Mouse (Mus musculus) embryonic facial prominence, embryonic 12.5 days (tissue): Measurements from ENCODE around the gene Cyp2d9. TPM values are rescaled to one million over a fixed set of nuclear protein-coding genes. Genes with fewer than 3 reads are reported as not detected.
"Not testable (repeated sequence)": the region's sequence is repeated elsewhere in the genome, so short reads cannot be mapped to it uniquely, and the experiment has no call there.

Experiments
- ATAC-seq: fragments of 200-750 bp; cut with Nextera tagmentation; 2 replicates; pipeline ENCODE4 v1.8.0; 2017; ENCODE audit not compliant: insufficient number of reproducible peaks, insufficient read depth, low FRiP score, low TSS enrichment
- H3K27ac ChIP-seq: fragments of 300-500 bp; sonication (generic); 2 replicates; pipeline ENCODE4 v1.5.1; 2016; ENCODE audit warnings: mild to moderate bottlenecking
- H3K27me3 ChIP-seq: fragments of 300-500 bp; sonication (generic); 2 replicates; pipeline ENCODE4 v1.6.1; 2016; ENCODE audit warnings: mild to moderate bottlenecking, moderate library complexity
- H3K36me3 ChIP-seq: fragments of 300-500 bp; sonication (generic); 2 replicates; pipeline ENCODE4 v1.6.1; 2016; ENCODE audit warnings: mild to moderate bottlenecking
- H3K4me1 ChIP-seq: fragments of 300-500 bp; sonication (generic); 2 replicates; pipeline ENCODE4 v1.6.1; 2016
- H3K4me2 ChIP-seq: fragments of 300-500 bp; sonication (generic); replicated peaks from 2 replicates; pipeline ENCODE4 v1.6.1; 2016; ENCODE audit warnings: mild to moderate bottlenecking, moderate library complexity
- H3K4me3 ChIP-seq: fragments of 300-500 bp; sonication (generic); 2 replicates; pipeline ENCODE4 v1.5.1; 2016; ENCODE audit warnings: mild to moderate bottlenecking
- H3K9ac ChIP-seq: fragments of 300-500 bp; sonication (generic); 2 replicates; pipeline ENCODE4 v1.6.1; 2016; ENCODE audit warnings: mild to moderate bottlenecking, moderate library complexity
- H3K9me3 ChIP-seq: fragments of 300-500 bp; sonication (generic); 2 replicates; pipeline ENCODE4 v1.6.1; 2016; ENCODE audit warnings: mild to moderate bottlenecking, moderate library complexity
- WGBS: fragments of 180-500 bp; shearing (Covaris S2); methylation state at CpG from one replicate; pipeline ENCODE4 v1.1.7; 2016; 5-methylcytosine and 5-hydroxymethylcytosine counted together
- microRNA-seq: library from miRNA; unstranded; fragments of <30 nt; microRNA quantifications from one replicate; pipeline ENCODE4, GENCODE M21; 2017
- polyA plus RNA-seq: library from polyadenylated mRNA; unstranded; fragments of >200 nt; fragmentation: Nextera tagmentation; extraction: Ambion mirVana; gene quantifications from 2 replicates; pipeline ENCODE4 v1.2.1, GENCODE M21; 2016

The Cyp2d9 gene
- polyA plus RNA-seq, 1 experiment from 2014 or later = not detected

GRCm38 (mm10) chr15:82452133-82452532, 18.9 kb downstream of the Cyp2d9 start:
- not testable (repeated sequence) for H3K9ac ChIP-seq, H3K36me3 ChIP-seq, H3K27me3 ChIP-seq, H3K9me3 ChIP-seq, H3K4me1 ChIP-seq, H3K27ac ChIP-seq, H3K4me2 ChIP-seq, H3K4me3 ChIP-seq, ATAC-seq
- 88% methylated on average over 1 of the region's 1 CpGs for WGBS

GRCm38 (mm10) chr15:82453501-82453900, 20.3 kb downstream of the Cyp2d9 start:
- not testable (repeated sequence) for H3K27me3 ChIP-seq, H3K9ac ChIP-seq, H3K27ac ChIP-seq, H3K4me1 ChIP-seq, H3K4me2 ChIP-seq, H3K4me3 ChIP-seq, H3K36me3 ChIP-seq, H3K9me3 ChIP-seq, ATAC-seq
- WGBS = 79% methylated on average over 6 of the region's 6 CpGs

- not testable (repeated sequence) for H3K9me3 ChIP-seq, ATAC-seq, H3K4me2 ChIP-seq, H3K4me3 ChIP-seq, H3K36me3 ChIP-seq, H3K4me1 ChIP-seq, H3K27ac ChIP-seq, H3K27me3 ChIP-seq, H3K9ac ChIP-seq
- 92% methylated on average over 6 of the region's 6 CpGs for WGBS
Observed at GRCm38 (mm10) chr15:82456086-82456790, 23.0 kb downstream of the Cyp2d9 start.

- WGBS = 73% methylated on average over 5 of the region's 5 CpGs
- no peak overlapping the region for H3K9ac ChIP-seq
- no peaks in the 10 kb centered on the region for H3K36me3 ChIP-seq
- H3K4me3 ChIP-seq = no peak overlapping the region
- H3K4me1 ChIP-seq = no peaks in the 10 kb centered on the region
- H3K27ac ChIP-seq = no peak overlapping the region
- no peaks in the 10 kb centered on the region for H3K27me3 ChIP-seq
- H3K9me3 ChIP-seq = no peaks in the 10 kb centered on the region
- no peak overlapping the region for H3K4me2 ChIP-seq
- ATAC-seq = no peak
Observed at GRCm38 (mm10) chr15:82457064-82458021, 24.1 kb downstream of the Cyp2d9 start.

- H3K27me3 ChIP-seq, H3K4me1 ChIP-seq, H3K27ac ChIP-seq, H3K4me3 ChIP-seq, H3K9me3 ChIP-seq, H3K4me2 ChIP-seq, ATAC-seq, H3K36me3 ChIP-seq, H3K9ac ChIP-seq: not testable (repeated sequence)
- WGBS = 82% methylated on average over 12 of the region's 12 CpGs
Observed at GRCm38 (mm10) chr15:82459266-82459665, 26.0 kb downstream of the Cyp2d9 start.

- Histone ChIP-seq H3K27me3 (no peaks in the 10 kb centered on the region), H3K4me1 (no peaks in the 10 kb centered on the region)
- ATAC-seq = no peak
Observed at GRCm38 (mm10) chr15:82464701-82465100, 31.5 kb downstream of the Cyp2d9 start.

GRCm38 (mm10) chr15:82494273-82494672, 61.0 kb downstream of the Cyp2d9 start:
- H3K4me1 ChIP-seq, H3K27ac ChIP-seq, H3K9me3 ChIP-seq, H3K4me2 ChIP-seq, ATAC-seq, H3K36me3 ChIP-seq, H3K27me3 ChIP-seq, H3K9ac ChIP-seq, H3K4me3 ChIP-seq: not testable (repeated sequence)
- WGBS = 66% methylated on average over 12 of the region's 13 CpGs

More at GRCm38 (mm10) chr15:82464701-82465100, 31.5 kb downstream of the Cyp2d9 start:
- no peak overlapping the region for H3K9ac ChIP-seq
- no peaks in the 10 kb centered on the region for H3K9me3 ChIP-seq
- WGBS = 75% methylated on average over 2 of the region's 2 CpGs
- H3K4me3 ChIP-seq = no peak overlapping the region
- no peak overlapping the region for H3K27ac ChIP-seq
- no peak overlapping the region for H3K4me2 ChIP-seq
- no peaks in the 10 kb centered on the region for H3K36me3 ChIP-seq

Small RNA genes lying within 50 kb of the gene (microRNA-seq; reads per million reads assigned to microRNA genes)
- not detected for gene Gm25990
- gene Gm27331 = not detected
- gene Gm27622 = not detected
- gene Gm27825 = not detected
- not detected for gene Mir7684

Other genes starting within 250 kb of the Cyp2d9 start
- gene Shisa8, start 220.6 kb upstream of the Cyp2d9 start, polyA plus RNA-seq = 0.75 and 0.79 TPM in 2 replicates
- 0.13 and 0.23 TPM in 2 replicates for gene Tnfrsf13c, start 209.1 kb upstream of the Cyp2d9 start, polyA plus RNA-seq
- gene Cenpm, start 188.7 kb upstream of the Cyp2d9 start, polyA plus RNA-seq = 68.8 and 71.0 TPM in 2 replicates
- gene 1500009C09Rik, start 181.0 kb upstream of the Cyp2d9 start, polyA plus RNA-seq = 0.29 TPM in 1 of 2 replicates, not detected in the other
- 59.9 and 66.0 TPM in 2 replicates for gene Sept3, start 158.5 kb upstream of the Cyp2d9 start, polyA plus RNA-seq
- 0.12 TPM in 1 of 2 replicates, not detected in the other for gene Wbp2nl, start 134.5 kb upstream of the Cyp2d9 start, polyA plus RNA-seq
- gene Naga, start 94.5 kb upstream of the Cyp2d9 start, polyA plus RNA-seq = 36.8 and 38.1 TPM in 2 replicates
- gene Pheta2, start 94.5 kb upstream of the Cyp2d9 start, polyA plus RNA-seq = 10.3 and 11.2 TPM in 2 replicates
- gene Smdt1, start 94.5 kb upstream of the Cyp2d9 start, polyA plus RNA-seq = 227 and 245 TPM in 2 replicates
- 281 and 295 TPM in 2 replicates for gene Ndufa6, start 79.1 kb upstream of the Cyp2d9 start, polyA plus RNA-seq
- 10.6 and 10.9 TPM in 2 replicates for gene Cyp2d22, start 53.2 kb upstream of the Cyp2d9 start, polyA plus RNA-seq
- not detected in 2 replicates for gene Cyp2d11, start 39.4 kb upstream of the Cyp2d9 start, polyA plus RNA-seq
- not detected in 2 replicates for gene Cyp2d10, start 26.2 kb upstream of the Cyp2d9 start, polyA plus RNA-seq
- gene Cyp2d12, start 121.6 kb downstream of the Cyp2d9 start, polyA plus RNA-seq = not detected in 2 replicates
- not detected in 2 replicates for gene Cyp2d34, start 187.5 kb downstream of the Cyp2d9 start, polyA plus RNA-seq